Mouse (Mus musculus) midbrain, embryonic 11.5 days (tissue): ENCODE data around the gene Ckap5. TPM values are rescaled to one million over a fixed set of nuclear protein-coding genes. Genes with fewer than 3 reads are reported as not detected.

Experiments
- ATAC-seq: fragments of 200-750 bp; cut with Nextera tagmentation; 2 replicates; pipeline ENCODE4 v1.8.0; 2017; ENCODE audit warnings: moderate TSS enrichment, moderate library complexity; ENCODE audit not compliant: low FRiP score
- DNase-seq: peaks from one replicate; pipeline ENCODE4 v3.0.0; 2015; ENCODE audit warnings: low spot score; ENCODE audit errors: missing footprints
- H3K27ac ChIP-seq: fragments of 300-500 bp; sonication (generic); 2 replicates; pipeline ENCODE4 v1.5.1; 2014; ENCODE audit warnings: low read depth, low read length
- H3K27me3 ChIP-seq: fragments of 300-500 bp; sonication (generic); 2 replicates; pipeline ENCODE4 v1.6.1; 2014; ENCODE audit warnings: mild to moderate bottlenecking, low read length, moderate library complexity, mixed read lengths; ENCODE audit not compliant: control insufficient read depth, insufficient read depth
- H3K36me3 ChIP-seq: fragments of 300-500 bp; sonication (generic); 2 replicates; pipeline ENCODE4 v1.6.1; 2014; ENCODE audit warnings: mild to moderate bottlenecking, low read length, moderate library complexity, mixed read lengths; ENCODE audit not compliant: control insufficient read depth, insufficient read depth
- H3K4me1 ChIP-seq: fragments of 300-500 bp; sonication (generic); 2 replicates; pipeline ENCODE4 v1.6.1; 2014; ENCODE audit warnings: low read length; ENCODE audit not compliant: control insufficient read depth, insufficient read depth
- H3K4me2 ChIP-seq: fragments of 300-500 bp; sonication (generic); 2 replicates; pipeline ENCODE4 v1.6.1; 2014; ENCODE audit warnings: mild to moderate bottlenecking, moderate library complexity
- H3K4me3 ChIP-seq: fragments of 300-500 bp; sonication (generic); 2 replicates; pipeline ENCODE4 v1.5.1; 2014; ENCODE audit warnings: low read depth, low read length
- H3K9ac ChIP-seq: fragments of 300-500 bp; sonication (generic); 2 replicates; pipeline ENCODE4 v1.6.1; 2014; ENCODE audit warnings: low read length
- H3K9me3 ChIP-seq: fragments of 300-500 bp; sonication (generic); 2 replicates; pipeline ENCODE4 v1.6.1; 2016; ENCODE audit warnings: low read length; ENCODE audit not compliant: control insufficient read depth
- WGBS: fragments of 180-500 bp; shearing (Covaris S2); extraction: QIAGEN DNeasy Blood & Tissue Kit; methylation state at CpG from one replicate; pipeline ENCODE4 v1.1.7; 2014; 5-methylcytosine and 5-hydroxymethylcytosine counted together
- polyA plus RNA-seq: library from polyadenylated mRNA; unstranded; fragments of >200 nt; fragmentation: Nextera tagmentation; extraction: Ambion mirVana; gene quantifications from 2 replicates; pipeline ENCODE4 v1.2.1, GENCODE M21; 2014

Ckap5 gene
- polyA plus RNA-seq, 1 experiment from 2014 or later, result 147 TPM

DNA sequence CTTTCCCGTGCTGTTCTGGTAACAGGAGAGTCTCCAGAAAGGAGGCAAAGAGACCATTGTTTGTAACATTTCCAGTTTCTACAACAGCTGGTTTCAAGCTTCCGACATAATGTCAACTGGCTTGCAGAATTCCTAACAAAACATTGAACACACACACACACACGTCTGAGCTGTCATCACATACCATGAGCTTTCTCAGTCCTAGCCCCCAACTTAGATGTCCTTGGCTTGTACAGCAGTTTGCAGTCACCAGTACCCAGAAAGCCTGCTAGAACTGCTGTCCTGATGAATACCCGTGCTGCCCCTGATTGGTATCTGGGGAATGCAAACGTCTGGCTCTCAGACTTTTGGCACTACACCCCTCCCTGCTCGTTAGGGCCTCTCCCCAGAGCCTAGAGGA, 129.3 kb downstream of the Ckap5 start:
- Histone ChIP-seq H3K27ac (no peak overlapping the region), H3K9me3 (no peaks in the 10 kb centered on the region), H3K4me1 (peaks cover 9% of the 10 kb centered on the region; the same call in 1 of the 2 replicates), H3K4me2 (no peak overlapping the region), H3K36me3 (peaks cover 5% of the 10 kb centered on the region), H3K4me3 (no peak overlapping the region), H3K27me3 (no peaks in the 10 kb centered on the region), H3K9ac (no peak overlapping the region)
- ATAC-seq (no peak), DNase-seq (no peak)
- WGBS, result 87% methylated on average over 6 of the region's 6 CpGs

DNA sequence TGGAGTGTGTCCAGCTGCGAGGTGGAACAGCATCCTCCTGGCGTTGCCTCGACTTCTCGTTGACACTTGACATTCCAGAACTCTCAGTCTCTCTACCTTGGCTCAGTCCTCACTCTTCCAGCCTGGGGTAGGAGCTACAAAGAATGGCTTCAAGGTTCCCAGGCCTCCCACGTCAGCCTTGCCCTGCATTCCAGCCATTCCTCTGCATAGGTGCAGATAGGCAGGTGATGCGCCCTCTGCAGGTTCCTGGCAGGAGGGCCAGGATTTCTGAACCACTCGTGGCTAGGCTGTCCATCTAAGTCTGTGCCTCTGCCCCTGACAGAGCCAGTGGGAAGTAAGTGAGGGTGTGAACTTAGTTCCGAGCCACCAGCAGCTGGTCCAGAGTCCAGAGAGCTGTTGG, 130.2 kb downstream of the Ckap5 start:
- 70% methylated on average over 8 of the region's 8 CpGs for WGBS
- H3K27me3 ChIP-seq, result no peaks in the 10 kb centered on the region
- H3K4me1 ChIP-seq, result peaks cover 5% of the 10 kb centered on the region; the same call in 1 of the 2 replicates
- no peak overlapping the region for H3K9ac ChIP-seq
- ATAC-seq (no peak), DNase-seq (no peak)
- no peak overlapping the region for H3K27ac ChIP-seq
- H3K4me3 ChIP-seq, result no peak overlapping the region
- no peak overlapping the region for H3K4me2 ChIP-seq
- H3K36me3 ChIP-seq, result peaks cover 5% of the 10 kb centered on the region
- no peaks in the 10 kb centered on the region for H3K9me3 ChIP-seq

GRCm38 (mm10) chr2:91659657-91660056, 133.1 kb downstream of the Ckap5 start:
- Histone ChIP-seq H3K27ac (no peak overlapping the region), H3K36me3 (peaks cover 3% of the 10 kb centered on the region)
- no peak for DNase-seq

GRCm38 (mm10) chr2:91660981-91661380, 134.4 kb downstream of the Ckap5 start:
- no peaks in the 10 kb centered on the region for H3K4me1 ChIP-seq

More at GRCm38 (mm10) chr2:91659657-91660056, 133.1 kb downstream of the Ckap5 start:
- H3K27me3 ChIP-seq, result no peaks in the 10 kb centered on the region
- no peak overlapping the region for H3K9ac ChIP-seq
- 92% methylated on average over 8 of the region's 8 CpGs for WGBS
- H3K4me3 ChIP-seq, result no peak overlapping the region
- ATAC-seq, result no peak
- no peaks in the 10 kb centered on the region for H3K9me3 ChIP-seq
- no peak overlapping the region for H3K4me2 ChIP-seq
- no peaks in the 10 kb centered on the region for H3K4me1 ChIP-seq

GRCm38 (mm10) chr2:91664780-91665179, 138.2 kb downstream of the Ckap5 start:
- H3K36me3 ChIP-seq, result peaks cover 14% of the 10 kb centered on the region
- H3K9ac ChIP-seq, result no peak overlapping the region
- H3K9me3 ChIP-seq, result no peaks in the 10 kb centered on the region
- H3K27me3 ChIP-seq, result no peaks in the 10 kb centered on the region
- no peak for ATAC-seq
- no peaks in the 10 kb centered on the region for H3K4me1 ChIP-seq
- no peak for DNase-seq
- no peak overlapping the region for H3K4me2 ChIP-seq
- H3K27ac ChIP-seq, result no peak overlapping the region
- H3K4me3 ChIP-seq, result no peak overlapping the region

More at GRCm38 (mm10) chr2:91660981-91661380, 134.4 kb downstream of the Ckap5 start:
- Histone ChIP-seq H3K27me3 (no peaks in the 10 kb centered on the region), H3K4me3 (no peak overlapping the region), H3K27ac (no peak overlapping the region), H3K9ac (no peak overlapping the region), H3K4me2 (no peak overlapping the region), H3K9me3 (no peaks in the 10 kb centered on the region), H3K36me3 (peaks cover 5% of the 10 kb centered on the region; the same call in 1 of the 2 replicates)
- ATAC-seq (no peak), DNase-seq (no peak)
- whole genome bisulfite sequencing, result 92% methylated on average over 6 of the region's 6 CpGs

DNA sequence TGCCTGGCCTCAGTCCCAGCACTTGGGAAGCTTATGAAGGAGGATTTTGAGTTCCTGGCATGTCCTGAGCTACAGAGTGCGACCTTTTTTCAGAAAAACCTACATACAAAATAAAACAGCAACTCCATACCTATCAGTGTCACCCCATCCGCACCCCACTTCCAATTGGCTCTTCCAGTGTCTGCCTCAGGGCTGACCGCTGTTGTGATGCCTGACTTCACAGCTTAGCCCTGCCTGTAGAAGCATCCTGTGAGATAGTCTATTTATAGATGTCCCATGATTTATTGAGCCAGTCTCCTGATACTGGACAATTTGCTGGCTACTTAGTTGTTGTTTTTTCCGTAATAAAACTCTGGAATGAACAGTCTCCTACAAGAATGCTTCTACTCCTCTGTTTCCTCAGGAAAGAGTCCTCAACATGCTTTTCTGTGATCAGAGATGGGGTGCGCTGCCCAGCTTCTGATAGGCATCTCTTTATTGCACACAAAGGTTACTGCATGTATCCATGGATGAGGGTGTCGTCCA, 139.9 kb downstream of the Ckap5 start:
- no peaks in the 10 kb centered on the region for H3K9me3 ChIP-seq
- no peak for DNase-seq
- 94% methylated on average over 6 of the region's 6 CpGs for WGBS
- peaks cover 17% of the 10 kb centered on the region for H3K36me3 ChIP-seq
- H3K27ac ChIP-seq, result no peak overlapping the region
- H3K4me2 ChIP-seq, result no peak overlapping the region
- no peak for ATAC-seq
- H3K4me3 ChIP-seq, result no peak overlapping the region
- no peaks in the 10 kb centered on the region for H3K4me1 ChIP-seq
- H3K9ac ChIP-seq, result no peak overlapping the region
- no peaks in the 10 kb centered on the region for H3K27me3 ChIP-seq

GRCm38 (mm10) chr2:91667747-91668146, 141.2 kb downstream of the Ckap5 start:
- ATAC-seq, result no peak
- H3K4me1 ChIP-seq, result no peaks in the 10 kb centered on the region
- H3K27ac ChIP-seq, result no peak overlapping the region
- WGBS, result 77% methylated on average over 2 of the region's 2 CpGs
- no peak overlapping the region for H3K4me2 ChIP-seq
- H3K4me3 ChIP-seq, result no peak overlapping the region
- H3K27me3 ChIP-seq, result no peaks in the 10 kb centered on the region
- H3K9ac ChIP-seq, result no peak overlapping the region
- peaks cover 18% of the 10 kb centered on the region for H3K36me3 ChIP-seq
- DNase-seq, result no peak
- H3K9me3 ChIP-seq, result no peaks in the 10 kb centered on the region

DNA sequence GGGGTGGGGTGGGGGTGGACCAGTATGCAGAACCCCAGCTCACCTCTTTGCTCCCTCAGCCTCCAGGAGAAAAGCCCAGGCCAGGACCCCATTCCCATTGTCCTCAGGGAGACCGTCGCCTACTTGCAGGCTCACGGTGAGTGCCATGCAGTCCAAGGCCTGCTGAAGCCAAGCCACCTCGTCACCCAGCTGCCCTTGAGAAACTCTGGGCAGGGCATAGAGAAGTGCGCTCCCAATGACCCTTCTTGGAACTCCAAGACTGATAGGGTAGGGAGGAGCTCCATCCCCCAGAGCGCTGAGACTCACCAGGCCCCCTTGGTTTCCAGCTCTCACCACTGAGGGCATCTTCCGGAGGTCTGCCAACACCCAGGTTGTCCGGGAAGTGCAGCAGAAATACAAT, 142.8 kb downstream of the Ckap5 start:
- no peak overlapping the region for H3K4me3 ChIP-seq
- peaks cover 19% of the 10 kb centered on the region for H3K36me3 ChIP-seq
- 88% methylated on average over 8 of the region's 8 CpGs for WGBS
- no peak overlapping the region for H3K9ac ChIP-seq
- H3K4me2 ChIP-seq, result no peak overlapping the region
- no peaks in the 10 kb centered on the region for H3K4me1 ChIP-seq
- H3K27ac ChIP-seq, result no peak overlapping the region
- H3K9me3 ChIP-seq, result no peaks in the 10 kb centered on the region
- H3K27me3 ChIP-seq, result no peaks in the 10 kb centered on the region
- no peak for DNase-seq
- no peak for ATAC-seq

DNA sequence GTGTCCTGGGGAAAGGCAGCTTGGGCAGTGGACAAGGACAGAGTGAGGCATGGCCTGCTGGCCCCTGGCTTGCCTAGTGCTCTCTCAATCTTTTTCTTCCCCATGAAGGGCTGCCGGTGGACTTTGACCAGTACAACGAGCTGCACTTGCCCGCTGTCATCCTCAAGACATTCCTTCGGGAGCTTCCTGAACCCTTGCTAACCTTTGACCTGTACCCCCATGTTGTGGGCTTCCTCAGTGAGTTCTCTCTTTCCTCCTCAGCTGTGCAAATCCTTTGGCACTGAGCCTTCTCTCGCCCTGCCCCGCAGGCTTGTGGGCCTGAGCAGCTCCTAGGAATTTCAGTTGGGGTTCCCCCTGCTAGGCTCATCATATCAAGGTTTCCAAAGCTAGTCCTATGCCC, 143.5 kb downstream of the Ckap5 start:
- Histone ChIP-seq H3K4me3 (no peak overlapping the region), H3K9me3 (no peaks in the 10 kb centered on the region), H3K36me3 (peaks cover 19% of the 10 kb centered on the region), H3K27me3 (no peaks in the 10 kb centered on the region), H3K4me1 (no peaks in the 10 kb centered on the region), H3K9ac (no peak overlapping the region), H3K4me2 (no peak overlapping the region), H3K27ac (no peak overlapping the region)
- 87% methylated on average over 6 of the region's 6 CpGs for WGBS
- DNase-seq, result no peak
- ATAC-seq, result no peak
